In genomic region chr9:114057090-114057796, GRCm38 (mm10) we compare ENCODE assay signal across 8 mouse cellular contexts. TPM values are rescaled to one million over a fixed set of nuclear protein-coding genes. Genes with fewer than 3 reads are reported as not detected.
DNase-seq lines count a peak whose midpoint lies in the region; ATAC-seq and TF ChIP-seq lines count a peak whose summit lies in the region.

Gene Susd5 (plus strand): TSS chr9:114057140.

- no peak for TF ChIP-seq CTCF in olfactory bulb, adult 2 months (IDR thresholded peaks at IDR 0.05; ENCODE audit: insufficient read depth, low read depth, low read length)
- TF ChIP-seq CTCF in cerebellum, adult 2 months (IDR thresholded peaks at IDR 0.05; ENCODE audit: borderline replicate concordance, insufficient read depth, low read depth, low read length): no peak

- peaks cover 47% of the 10 kb centered on the region for H3K27me3 ChIP-seq in heart, embryonic 10.5 days (ENCODE audit: insufficient read depth, poor library complexity, severe bottlenecking)
- peaks cover 22% of the 10 kb centered on the region for H3K27me3 ChIP-seq in intestine, embryonic 15.5 days (replicated peaks)
- H3K27me3 ChIP-seq in cerebellum, adult 2 months (ENCODE audit: control insufficient read depth, insufficient read depth, low read length): peaks cover 4% of the 10 kb centered on the region; the same call in 1 of the 2 replicates

- H3K9ac ChIP-seq in intestine, embryonic 15.5 days: peak within 1 kb of the TSS; percentile 28

- peak within 1 kb of the TSS; percentile 84 for H3K4me2 ChIP-seq in intestine, embryonic 15.5 days (replicated peaks)

- H3K9me3 ChIP-seq in heart, embryonic 10.5 days: no peaks in the 10 kb centered on the region
- H3K9me3 ChIP-seq in intestine, embryonic 15.5 days: no peaks in the 10 kb centered on the region

- 1% methylated on average over 60 of the region's 60 CpGs for WGBS in heart, embryonic 10.5 days
- WGBS in intestine, embryonic 15.5 days: under 1% methylated on average over 60 of the region's 60 CpGs
- 4% methylated on average over 59 of the region's 60 CpGs for WGBS in olfactory bulb, adult 2 months
- under 1% methylated on average over 60 of the region's 60 CpGs for whole genome bisulfite sequencing in cerebellum, adult 2 months

- H3K4me3 ChIP-seq in heart, embryonic 10.5 days: peak within 1 kb of the TSS; percentile 66
- peak within 1 kb of the TSS; percentile 43 for H3K4me3 ChIP-seq in intestine, embryonic 15.5 days (replicated peaks)
- H3K4me3 ChIP-seq in olfactory bulb, adult 2 months (ENCODE audit: insufficient read depth, low read depth, low read length): peak within 1 kb of the TSS; percentile 36
- H3K4me3 ChIP-seq in cerebellum, adult 2 months (replicated peaks; ENCODE audit: insufficient read depth, low read depth, low read length): no peak within 1 kb of the TSS

- no peak for DNase-seq in heart, embryonic 10.5 days (ENCODE audit: low spot score)
- no peak for DNase-seq in heart, postnatal 25 days (ENCODE audit: low spot score)
- peak; percentile 14 for DNase-seq in right cerebral cortex, postnatal 14 days
- DNase-seq in right cerebral cortex, adult 2 months (ENCODE audit: low spot score in 2 of 2): no peak
- no peak for DNase-seq in adrenal gland, adult (ENCODE audit: inconsistent age in 2 of 2, low spot score in 1 of 2)
- DNase-seq in cerebellum, adult 2 months: no peak

- no peak for TF ChIP-seq POLR2A in olfactory bulb, adult 2 months (IDR thresholded peaks at IDR 0.05; ENCODE audit: insufficient read depth, low read depth, low read length)
- TF ChIP-seq POLR2A in cerebellum, adult 2 months (IDR thresholded peaks at IDR 0.05; ENCODE audit: borderline replicate concordance, insufficient read depth, low read length): no peak

- intact Hi-C loops in heart, postnatal 25 days (cut with DNase I): no loop called here

- peak within 1 kb of the TSS; percentile 56 for H3K27ac ChIP-seq in heart, embryonic 10.5 days
- no peak within 1 kb of the TSS for H3K27ac ChIP-seq in intestine, embryonic 15.5 days
- H3K27ac ChIP-seq in olfactory bulb, adult 2 months (ENCODE audit: insufficient read depth, low read depth, low read length): no peak within 1 kb of the TSS
- no peak within 1 kb of the TSS for H3K27ac ChIP-seq in cerebellum, adult 2 months (ENCODE audit: insufficient read depth, low read length)

- peak; percentile 43 for ATAC-seq in intestine, embryonic 15.5 days

- no peaks in the 10 kb centered on the region for H3K36me3 ChIP-seq in heart, embryonic 10.5 days
- H3K36me3 ChIP-seq in intestine, embryonic 15.5 days: no peaks in the 10 kb centered on the region

- peaks cover 9% of the 10 kb centered on the region for H3K4me1 ChIP-seq in heart, embryonic 10.5 days
- peaks cover 7% of the 10 kb centered on the region for H3K4me1 ChIP-seq in intestine, embryonic 15.5 days (replicated peaks)
- peaks cover 7% of the 10 kb centered on the region for H3K4me1 ChIP-seq in olfactory bulb, adult 2 months (ENCODE audit: control insufficient read depth, insufficient read depth, low read length)
- no peaks in the 10 kb centered on the region for H3K4me1 ChIP-seq in cerebellum, adult 2 months (ENCODE audit: control insufficient read depth, insufficient read depth, low read length)

RNA-seq across cellular contexts. Expression of gene Susd5, which starts in this region (rescaled TPM):
- 0.14 and 0.49 TPM in 2 replicates for polyA plus RNA-seq in heart, embryonic 10.5 days (2016; fragmentation: Nextera tagmentation; extraction: Ambion mirVana)
- 1 to 10 TPM in 1 of 2 experiments, under 1 TPM in 1; 0.67 to 1.8 TPM for total RNA-seq in heart, postnatal 25 days (2021)
- polyA plus RNA-seq in intestine, embryonic 15.5 days (2015; fragmentation: Nextera tagmentation; extraction: Ambion mirVana): 0.42 and 0.63 TPM in 2 replicates
- polyA plus RNA-seq in olfactory bulb, adult 2 months (2012; ENCODE audit: insufficient read depth, insufficient read length, low replicate concordance, missing spikeins): not detected in 2 replicates
- polyA plus RNA-seq in cerebellum, adult 2 months (2012; rRNA removed): 1.4 and 1.8 TPM in 2 replicates

Comparison
In these comparisons a context has a peak if more than half of its experiments do, and no peak if none do; other contexts are left out.
1. Peak in ATAC-seq, H3K4me3 ChIP-seq, H3K9ac ChIP-seq and H3K4me2 ChIP-seq in intestine, embryonic 15.5 days; RNA of the gene not detected or under 1 TPM.